Mouse (Mus musculus): ENCODE results near the gene Prpsap1. TPM values are rescaled to one million over a fixed set of nuclear protein-coding genes. Genes with fewer than 3 reads are reported as not detected.
A peak's percentile ranks its signal among the peaks of the same experiment; 100 is the strongest.
"Not testable (repeated sequence)": the region's sequence is repeated elsewhere in the genome, so short reads cannot be mapped to it uniquely, and the experiment has no call there.

Prpsap1 gene
- total RNA-seq, 2 experiments from 2014 or later = 53.2 to 83.4 TPM

DNA sequence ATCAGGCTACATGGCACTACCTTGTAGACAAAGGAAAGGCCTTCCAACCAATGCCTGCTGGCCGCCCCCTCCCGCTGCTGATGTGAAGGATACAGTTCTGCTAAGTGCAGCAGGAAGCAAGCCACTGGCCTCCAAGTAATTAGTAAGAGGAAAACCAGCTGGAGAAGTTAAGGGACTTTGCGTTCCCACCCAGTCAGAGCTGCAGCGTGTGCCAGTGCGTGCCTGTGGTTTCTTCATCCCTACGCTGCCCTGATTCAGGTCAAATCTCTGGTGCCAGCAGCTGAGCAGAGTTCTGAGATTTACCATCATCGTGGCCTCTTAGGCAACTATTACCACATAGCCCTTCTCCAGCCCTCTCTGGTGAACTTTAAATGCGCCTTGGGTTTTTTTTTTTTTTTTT lies 24.5 kb upstream of the Prpsap1 start:
- ATAC-seq (replicated peaks; ENCODE audit: poor library complexity, severe bottlenecking) = peak; percentile 59

DNA sequence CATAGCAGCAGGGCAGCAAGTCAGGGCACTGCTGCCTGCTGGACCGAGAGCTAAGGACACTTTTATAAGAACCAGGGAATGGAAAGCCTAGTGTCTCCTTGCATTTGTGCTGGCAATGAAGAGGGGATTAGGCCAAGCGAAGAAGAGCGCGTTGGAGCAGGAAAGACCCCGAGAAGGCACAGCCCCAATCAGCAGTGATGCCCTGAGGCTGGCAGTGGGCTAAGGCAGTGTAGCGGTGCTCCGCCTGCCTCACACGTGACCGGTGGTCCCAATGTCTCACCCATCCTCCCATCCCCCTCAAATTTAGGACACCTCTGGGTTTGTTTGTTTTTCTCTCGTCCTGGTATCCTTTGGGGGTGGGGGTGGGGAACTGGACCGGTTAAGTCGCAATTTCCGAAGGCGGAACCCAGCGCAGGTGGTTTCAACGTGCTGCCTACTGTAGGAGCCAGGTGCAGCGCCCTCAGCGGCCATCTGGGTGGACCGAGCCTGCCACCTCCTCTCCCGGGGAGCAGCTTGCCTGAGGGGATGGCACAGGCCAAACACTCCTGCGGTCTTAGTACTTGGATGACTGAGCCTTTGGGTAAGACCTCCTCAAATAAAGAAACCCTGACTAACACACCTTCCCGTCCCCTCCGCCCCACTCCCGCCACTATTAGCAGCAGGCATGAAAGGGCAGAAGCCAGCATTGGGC lies 21.5 kb upstream of the Prpsap1 start:
- ATAC-seq (replicated peaks; ENCODE audit: poor library complexity, severe bottlenecking) = no peak

DNA sequence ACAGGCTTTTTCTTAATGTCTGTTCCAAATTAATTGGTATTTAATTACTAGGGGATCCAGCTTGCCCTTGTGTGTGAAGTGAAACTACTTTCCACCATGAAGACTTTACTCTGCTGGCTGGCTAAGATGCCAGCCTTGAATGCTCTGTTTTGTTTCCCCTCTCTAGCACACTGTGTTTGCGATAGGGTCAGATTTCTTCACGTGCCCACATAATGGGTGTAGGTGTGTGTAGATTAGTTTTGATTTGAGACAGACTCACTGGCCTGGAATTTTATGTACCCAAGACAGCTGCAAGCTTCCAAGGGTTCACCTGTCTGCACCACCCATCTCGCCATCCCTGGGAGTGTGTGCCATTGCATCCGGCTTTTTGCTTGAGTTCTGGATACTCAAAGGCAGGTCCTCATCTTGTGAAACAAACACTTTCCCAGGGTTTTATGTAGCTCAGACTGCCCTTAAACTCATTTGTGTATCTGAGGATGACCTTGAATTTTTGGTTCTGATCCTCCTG lies 19.6 kb upstream of the Prpsap1 start:
- no peak for ATAC-seq (replicated peaks; ENCODE audit: poor library complexity, severe bottlenecking)

DNA sequence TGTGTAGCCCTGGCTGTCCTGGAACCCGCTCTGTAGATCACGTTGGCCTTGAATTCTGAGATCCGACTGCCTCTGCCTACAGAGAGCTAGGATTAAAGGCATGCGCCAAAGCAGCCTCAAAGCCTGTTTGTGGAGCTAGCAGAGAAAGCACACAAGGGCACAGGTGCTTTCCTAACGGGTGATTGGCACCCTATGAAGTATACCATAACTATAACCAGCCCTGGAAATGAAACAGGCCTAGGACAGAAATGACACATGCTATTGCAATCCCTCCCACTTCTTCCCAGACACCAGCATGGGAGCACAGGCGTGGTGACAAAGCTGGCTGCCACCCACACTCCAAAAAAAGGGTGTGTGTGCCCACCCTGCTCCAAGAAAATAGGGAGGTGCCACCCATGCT lies 19.0 kb upstream of the Prpsap1 start:
- ATAC-seq (replicated peaks; ENCODE audit: poor library complexity, severe bottlenecking) = no peak

DNA sequence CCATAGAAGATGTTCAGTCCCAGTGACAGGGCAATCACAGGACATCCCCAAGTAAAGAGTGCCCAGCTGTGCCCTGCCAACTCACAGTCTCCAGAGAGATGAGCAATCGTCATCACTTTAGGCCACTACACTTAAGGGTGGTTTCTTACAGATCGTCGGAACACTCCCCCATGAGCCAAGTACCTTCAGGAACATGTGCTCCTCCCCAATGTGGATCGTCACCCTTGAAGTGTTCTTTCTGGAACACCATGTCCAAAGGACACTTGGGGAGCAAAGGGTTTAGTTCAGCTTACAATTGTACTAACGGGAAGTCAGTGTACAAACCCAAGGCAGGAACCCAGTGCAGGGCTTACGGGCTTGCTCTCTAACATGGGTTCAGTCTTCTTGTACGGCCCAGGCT lies 18.2 kb upstream of the Prpsap1 start:
- ATAC-seq (replicated peaks; ENCODE audit: poor library complexity, severe bottlenecking) = no peak

DNA sequence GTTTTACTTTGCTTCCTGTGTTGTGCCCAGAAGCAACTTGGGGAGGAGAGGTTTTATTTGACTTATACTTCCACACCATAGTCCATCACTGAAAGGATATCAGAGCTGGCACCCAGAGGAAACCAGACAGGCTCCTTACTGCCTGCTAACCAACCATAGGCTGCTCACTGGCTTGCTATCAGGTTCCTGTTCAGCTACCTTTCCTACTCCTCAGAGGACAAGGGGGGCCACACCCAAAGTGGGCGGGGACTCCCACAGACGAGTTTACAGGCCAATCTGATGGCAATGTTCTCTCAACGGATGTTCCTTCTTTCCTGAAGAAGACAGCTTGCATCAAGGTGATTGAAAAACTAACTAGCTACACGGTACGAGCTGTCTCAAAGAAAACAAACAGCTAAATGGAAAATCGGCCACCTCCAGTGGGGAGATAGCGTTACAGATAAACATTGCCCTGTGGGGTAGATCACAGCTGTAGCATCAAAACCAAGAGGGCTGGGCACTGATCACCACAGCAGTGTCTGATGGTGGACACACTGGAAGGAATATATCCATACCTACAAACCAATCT lies 17.4 kb upstream of the Prpsap1 start:
- ATAC-seq (replicated peaks; ENCODE audit: poor library complexity, severe bottlenecking) = no peak

DNA sequence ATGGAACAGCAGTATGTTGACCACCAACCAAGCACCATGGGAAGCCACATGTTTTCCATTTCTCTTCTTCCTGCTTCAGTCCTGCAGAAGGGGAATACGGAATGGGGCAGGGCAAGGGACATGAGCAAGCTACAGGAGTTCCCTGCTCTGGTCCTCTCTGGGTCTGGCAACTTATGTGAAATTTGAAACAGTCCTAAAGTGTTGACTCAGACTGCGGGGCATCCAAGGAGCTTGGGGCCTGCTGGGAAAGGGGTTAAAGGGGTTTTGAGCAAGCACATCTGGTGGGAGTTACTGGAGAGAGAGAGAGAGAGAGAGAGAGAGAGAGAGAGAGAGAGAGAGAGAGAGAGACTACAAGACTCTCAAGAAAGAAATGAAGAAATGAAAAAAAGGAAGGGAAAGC lies 14.7 kb upstream of the Prpsap1 start:
- no peak for ATAC-seq (replicated peaks; ENCODE audit: poor library complexity, severe bottlenecking)

DNA sequence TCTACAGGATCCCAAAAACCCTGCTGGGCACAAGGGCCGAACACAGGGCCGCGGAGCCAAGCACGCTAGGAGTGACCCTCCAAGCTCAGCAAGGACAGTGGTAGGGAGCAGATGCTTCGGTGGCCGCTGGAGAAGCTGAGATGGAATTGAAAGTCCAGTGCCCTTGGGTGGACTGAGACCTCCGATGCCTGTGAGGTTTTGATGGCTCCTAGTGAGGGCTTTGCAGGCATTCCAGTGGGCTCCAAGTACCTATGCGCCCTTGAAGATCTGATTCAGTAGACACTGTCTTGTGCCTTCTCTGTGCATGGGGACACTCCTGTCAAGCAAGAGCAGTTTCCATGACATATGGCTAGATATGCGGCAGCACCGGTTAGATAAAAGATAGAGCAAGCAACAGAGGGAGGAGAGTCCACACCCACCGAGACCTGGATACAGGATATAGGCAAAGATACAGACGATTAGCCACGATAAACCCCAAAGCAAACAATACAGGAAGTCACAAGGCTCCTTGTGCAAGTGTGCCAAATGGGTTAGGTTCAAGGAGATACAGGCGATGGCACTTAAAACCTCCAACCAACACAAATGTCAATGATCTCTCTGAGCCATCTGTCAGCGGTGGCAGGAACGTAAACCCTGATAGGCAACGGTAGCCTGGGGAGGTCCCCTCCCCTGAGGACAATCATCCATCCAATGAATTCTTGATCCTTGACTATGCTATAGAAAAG lies 12.3 kb upstream of the Prpsap1 start:
- peak; percentile 27; the same call in 1 of the 2 replicates for ATAC-seq (replicated peaks; ENCODE audit: poor library complexity, severe bottlenecking)

DNA sequence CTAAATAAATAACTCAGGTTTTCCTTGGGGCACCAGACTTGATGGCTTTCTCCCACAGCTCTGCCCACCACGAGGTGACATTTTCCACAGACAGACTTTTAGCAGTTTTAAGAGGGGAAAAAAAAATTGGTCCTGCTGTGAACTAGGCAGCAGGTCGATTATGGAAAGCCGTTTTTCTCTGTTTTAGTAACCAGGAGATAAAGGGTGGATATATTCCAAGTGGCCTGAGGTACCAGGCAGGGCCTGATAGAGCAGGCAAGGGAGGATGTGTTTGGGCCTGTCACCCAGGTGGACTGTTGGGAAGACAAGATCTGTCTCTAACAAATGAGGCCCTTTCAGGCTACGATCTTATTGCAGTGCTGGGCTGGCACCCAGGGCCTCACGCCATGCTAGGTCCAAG lies 11.6 kb upstream of the Prpsap1 start:
- ATAC-seq (replicated peaks; ENCODE audit: poor library complexity, severe bottlenecking) = no peak

DNA sequence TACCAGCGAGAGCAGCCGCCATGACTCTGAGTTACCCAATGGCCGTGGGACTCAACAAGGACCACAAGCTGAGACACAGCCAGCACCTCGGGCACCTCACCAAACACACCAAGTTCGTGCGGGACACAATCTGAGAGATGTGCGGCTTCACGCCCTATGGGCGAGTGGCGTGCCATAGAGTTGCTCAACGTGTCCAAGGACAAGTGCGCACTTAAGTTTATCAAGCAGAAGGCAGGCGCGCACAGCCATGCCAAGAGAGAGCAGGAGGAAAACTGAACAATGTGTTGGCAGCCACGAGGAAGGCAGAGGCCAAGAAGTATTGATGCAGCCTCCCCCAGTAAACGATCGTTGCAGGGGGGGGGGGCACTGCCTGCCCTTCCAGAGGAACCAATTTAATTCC lies 10.5 kb upstream of the Prpsap1 start:
- ATAC-seq (replicated peaks; ENCODE audit: poor library complexity, severe bottlenecking) = no peak

DNA sequence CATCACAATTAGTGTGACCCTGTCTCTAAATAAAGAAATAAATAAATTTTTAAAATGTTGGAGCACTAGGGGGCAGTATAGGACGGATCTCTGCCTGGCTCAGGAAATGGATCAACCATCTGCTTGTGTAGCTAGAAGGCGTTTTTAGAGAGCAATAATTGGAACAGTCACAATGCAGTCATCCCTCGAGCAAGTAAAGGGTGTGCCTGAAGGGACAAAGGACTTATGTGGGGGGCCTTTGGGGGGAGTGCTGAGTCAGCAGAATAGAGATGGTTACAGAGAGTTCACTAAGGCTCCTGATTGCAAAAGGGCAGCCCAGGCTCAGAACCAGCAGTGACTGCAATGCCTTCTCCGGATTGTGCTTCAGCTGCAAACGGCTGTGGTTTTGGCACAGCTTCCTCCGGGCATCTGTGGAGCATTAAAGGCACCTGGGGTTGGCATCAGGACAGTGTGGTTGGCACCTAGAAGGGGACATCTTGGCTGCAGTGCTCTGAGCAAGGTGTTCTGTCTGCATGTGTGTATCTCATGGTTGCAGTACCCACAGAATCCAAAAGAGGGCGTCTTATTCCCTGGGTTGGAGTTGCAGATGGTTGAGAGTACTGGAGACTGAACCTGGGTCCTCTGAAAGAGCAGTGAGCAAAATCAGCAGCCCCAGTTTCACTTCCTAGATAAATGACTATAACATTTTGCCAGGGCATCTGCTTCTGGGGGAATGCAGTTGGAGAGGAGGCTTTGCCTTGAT lies 7.2 kb upstream of the Prpsap1 start:
- peak; percentile 40 for ATAC-seq (replicated peaks; ENCODE audit: poor library complexity, severe bottlenecking)

DNA sequence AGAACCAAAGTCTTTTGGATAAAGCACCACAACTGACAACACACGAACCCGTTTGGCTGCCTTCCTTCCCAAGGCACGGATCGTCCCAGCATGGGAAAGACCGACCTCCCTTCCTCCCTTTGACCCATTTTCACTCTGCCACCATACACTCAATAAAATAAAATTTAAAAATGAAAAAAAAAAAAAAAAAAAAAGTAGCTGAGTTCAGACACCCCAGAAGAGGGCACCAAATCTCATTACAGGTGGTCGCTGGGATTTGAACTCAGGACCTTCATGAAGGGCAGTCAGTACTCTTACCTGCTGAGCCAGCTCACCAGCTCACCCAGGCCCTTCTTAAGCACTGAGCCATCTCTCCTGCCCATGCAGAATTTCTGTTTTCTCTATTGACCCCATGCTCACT lies 5.0 kb upstream of the Prpsap1 start:
- ATAC-seq (replicated peaks; ENCODE audit: poor library complexity, severe bottlenecking) = no peak

DNA sequence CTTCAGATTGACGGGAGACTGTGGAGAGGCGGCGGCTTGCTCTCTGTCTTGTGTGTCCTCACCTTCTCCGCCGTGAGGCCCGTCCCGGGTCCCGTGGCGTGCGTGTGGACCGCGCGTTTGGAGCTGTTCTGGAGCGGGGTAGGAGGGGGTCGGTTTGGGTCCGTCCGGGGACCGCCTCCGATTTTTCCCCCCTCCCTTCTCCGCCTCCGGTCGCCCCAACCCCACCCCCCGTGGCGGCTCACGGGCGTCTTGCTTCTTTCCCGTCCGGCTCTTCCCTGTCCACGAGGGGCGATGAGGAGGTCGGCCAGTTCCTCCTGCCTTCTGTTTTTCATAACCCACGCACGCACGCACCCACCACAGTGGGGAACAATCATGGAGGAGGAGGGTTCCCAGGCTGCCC lies 4.6 kb upstream of the Prpsap1 start:
- no peak for ATAC-seq (replicated peaks; ENCODE audit: poor library complexity, severe bottlenecking)

DNA sequence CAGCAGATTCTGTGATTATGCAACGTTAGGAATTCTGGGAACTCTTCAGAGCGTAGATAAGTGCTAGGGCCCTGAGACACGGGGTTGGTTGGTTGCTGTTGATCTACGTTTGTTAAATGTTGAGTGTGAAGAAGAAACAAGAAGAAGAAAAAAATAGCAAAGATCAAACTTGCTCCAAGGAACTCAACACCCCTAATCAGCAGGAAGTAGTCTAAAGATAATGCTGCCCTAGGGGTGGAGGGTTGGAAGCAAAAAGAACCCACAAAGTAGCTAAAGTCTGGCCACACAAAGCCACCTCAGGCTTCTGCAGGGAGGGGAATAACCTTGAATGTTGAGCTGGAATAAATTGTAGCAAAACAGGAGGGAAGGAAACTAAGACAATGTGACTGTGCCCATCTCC lies 3.3 kb upstream of the Prpsap1 start:
- no peak for ATAC-seq (replicated peaks; ENCODE audit: poor library complexity, severe bottlenecking)

DNA sequence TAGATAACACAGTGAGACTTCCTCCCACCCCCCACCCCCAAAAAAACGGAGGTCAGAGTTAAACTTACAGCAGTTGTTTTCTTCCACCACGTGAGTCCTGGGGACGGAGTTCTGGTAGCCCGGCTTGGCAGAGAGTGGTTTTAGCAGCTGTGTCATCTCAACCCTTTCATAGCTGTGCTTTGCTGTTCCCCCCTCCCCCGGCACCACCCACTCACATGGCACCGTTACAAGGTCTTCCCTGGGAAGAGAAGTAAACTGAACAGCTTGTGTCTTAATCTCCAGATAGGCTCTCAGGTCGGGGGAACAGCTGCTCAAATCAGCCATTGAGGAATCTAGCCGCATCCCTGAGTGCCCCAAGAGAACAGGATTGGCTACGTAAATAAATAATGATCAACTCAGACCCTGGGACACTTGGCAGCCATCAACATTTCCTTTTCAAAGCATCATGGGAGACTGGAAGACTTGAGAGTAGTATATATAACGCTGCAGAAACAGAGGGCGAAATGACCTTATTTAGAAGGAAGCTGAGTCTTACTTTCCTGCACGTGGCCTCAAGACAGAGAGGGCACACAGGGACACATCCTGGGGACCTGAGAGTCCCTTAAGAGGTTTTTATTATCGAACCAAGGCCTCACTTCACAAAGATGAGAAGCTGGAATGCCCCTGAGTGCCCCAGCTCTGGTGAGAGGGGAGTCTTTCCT lies 622 bp upstream of the Prpsap1 start:
- ATAC-seq (replicated peaks; ENCODE audit: poor library complexity, severe bottlenecking) = no peak

DNA sequence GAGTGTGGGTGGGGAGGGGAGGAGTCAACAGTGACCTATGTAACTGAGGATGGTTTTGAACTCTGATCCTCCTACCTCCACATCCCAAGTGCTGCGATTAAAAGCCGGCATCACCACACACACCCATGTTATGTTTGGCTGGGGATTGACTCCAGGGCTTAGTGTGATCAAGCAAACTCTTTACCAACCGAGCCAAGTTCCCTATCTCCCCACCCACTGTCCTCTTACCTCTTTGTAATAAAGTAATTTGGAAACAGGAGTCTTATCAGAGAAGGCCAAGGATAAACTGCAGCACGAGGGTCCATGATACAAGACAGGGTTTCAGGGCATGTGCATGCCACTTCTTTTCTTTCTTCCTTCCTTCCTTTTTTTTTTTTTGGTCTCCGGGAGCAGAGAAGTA lies 811 bp downstream of the Prpsap1 start:
- ATAC-seq (replicated peaks; ENCODE audit: poor library complexity, severe bottlenecking) = no peak

DNA sequence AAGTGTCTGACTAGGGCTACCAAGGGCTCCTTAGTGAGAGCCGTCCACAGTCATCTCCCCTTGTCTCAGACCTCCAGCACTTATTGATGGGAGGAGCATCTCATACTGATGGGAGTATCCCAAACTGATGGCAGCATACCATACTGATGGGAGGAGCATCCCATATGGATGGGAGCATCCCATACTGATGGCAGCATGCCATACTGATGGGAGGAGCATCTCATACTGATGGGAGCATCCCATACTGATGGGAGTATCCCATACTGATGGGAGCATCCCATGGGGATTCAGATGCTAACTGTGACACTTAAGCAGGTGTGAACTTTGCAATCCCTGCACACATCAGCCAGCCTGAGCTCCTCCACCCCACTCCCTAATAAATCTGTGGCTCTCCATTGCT lies 1.5 kb downstream of the Prpsap1 start:
- ATAC-seq (replicated peaks; ENCODE audit: poor library complexity, severe bottlenecking) = not testable (repeated sequence)

DNA sequence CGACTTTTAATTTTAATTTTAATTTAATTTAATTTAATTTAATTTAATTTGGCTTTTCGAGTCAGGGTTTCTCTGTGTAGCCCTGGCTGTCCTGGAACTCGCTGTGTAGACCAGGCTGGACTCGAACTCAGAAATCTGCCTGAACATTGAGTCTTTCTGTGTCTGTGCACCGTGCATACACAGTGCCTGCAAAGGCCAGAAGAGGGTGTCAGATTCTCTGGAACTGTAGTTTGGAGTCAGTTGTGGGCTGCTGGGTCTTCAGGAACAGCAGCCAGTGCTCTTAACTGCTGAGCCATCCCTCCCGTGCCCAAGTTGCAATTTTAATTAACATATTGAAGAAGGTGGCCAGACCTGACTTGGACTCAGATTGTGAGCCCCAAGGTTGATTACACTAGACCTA lies 2.7 kb downstream of the Prpsap1 start:
- ATAC-seq (replicated peaks; ENCODE audit: poor library complexity, severe bottlenecking) = no peak

DNA sequence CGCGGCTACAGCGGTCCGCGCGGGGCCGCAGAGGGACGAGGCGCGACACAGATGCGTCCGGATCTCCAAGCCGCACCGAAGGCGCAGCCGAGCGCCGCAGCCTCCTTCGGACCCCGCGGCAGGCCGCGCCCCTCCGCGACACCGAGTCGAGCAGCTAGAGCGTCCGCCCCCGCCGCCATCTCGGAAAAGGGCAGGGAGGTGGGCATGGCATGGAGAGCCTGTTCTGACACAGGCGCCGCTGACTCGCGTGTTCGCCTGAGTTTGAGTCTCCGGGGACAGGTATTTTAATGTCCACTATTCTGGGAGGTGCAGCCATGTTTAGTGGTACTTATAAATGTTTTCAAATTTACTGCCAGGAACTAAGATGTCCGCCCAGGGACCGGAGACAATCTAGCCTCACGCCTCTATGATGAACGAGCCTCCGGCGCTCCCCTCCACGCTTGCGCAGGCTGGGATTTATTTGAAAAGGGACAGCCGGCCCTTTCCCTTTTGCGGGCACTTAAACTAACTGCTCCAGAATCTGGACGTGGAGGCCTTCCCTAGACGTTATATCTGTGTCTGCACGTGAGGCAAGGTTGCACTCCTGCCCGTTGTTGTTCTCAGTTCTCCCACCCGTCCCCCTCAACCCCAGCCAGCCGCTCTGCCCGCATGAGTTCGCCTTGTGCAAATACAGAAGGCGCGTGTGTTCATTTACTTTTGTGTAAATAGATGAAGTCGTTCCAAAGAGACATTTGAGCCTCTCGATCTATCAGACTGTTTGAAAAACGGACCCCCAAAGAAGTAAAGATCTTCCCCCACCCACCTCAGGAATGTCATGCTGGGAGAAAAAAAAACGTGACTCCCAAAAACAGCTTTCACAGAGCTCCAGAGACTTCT lies 3.5 kb downstream of the Prpsap1 start:
- peak; percentile 79 for ATAC-seq (replicated peaks; ENCODE audit: poor library complexity, severe bottlenecking)

Measured in granulocyte monocyte progenitor cell, adult 5-6 weeks (primary cell).